Mouse (Mus musculus) frontal cortex, postnatal 25 days (tissue): ENCODE data around the gene Usp7.

Experiments
- DNase-seq, 2 experiments: peaks; one replicate each; pipeline ENCODE4 v3.0.0; 2022; ENCODE audit warnings: low spot score in 2 of 2

Gene Usp7

GRCm38 (mm10) chr16:8674165-8674564, 117.9 kb downstream of the Usp7 start:
- DNase-seq, result no peak

DNA sequence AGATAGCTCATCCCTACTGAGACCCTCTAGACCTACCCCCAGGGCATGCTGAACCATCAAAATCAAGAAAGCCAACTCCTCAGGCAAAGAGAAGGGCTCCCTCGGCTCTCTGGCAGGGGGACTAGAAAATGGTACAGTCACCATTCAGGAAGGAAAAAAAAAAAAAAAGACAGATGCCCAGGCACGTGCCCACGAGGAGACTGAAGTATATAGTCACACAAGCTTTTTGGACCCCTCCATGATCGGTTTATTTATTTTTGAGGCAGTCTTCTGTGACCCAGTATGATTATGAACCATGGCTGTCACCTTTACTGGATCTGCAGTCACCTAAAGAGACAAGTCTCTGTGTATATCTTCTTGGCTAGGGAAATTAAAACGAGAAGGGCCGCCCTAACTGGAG, 118.8 kb downstream of the Usp7 start:
- no peak for DNase-seq

- DNase-seq, result no peak
These were observed 119.3 kb downstream of the Usp7 start for GRCm38 (mm10) chr16:8672811-8673210.

DNA sequence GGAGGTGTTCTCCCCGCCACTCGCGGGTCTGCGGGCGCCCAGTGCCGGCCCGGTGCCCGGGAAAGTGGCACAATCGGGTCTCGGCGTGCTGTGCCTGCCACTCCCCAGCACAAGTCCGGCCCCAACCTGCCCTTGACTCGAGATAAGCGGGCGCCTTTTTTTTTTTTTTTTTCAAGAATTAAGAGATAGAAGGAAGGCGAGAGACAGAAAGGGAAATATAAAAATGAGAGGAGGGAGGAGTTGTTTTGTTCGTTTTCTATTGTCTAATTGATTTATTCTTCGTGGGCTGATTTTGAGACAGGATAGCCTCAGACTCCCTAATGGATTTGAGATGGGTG, 119.8 kb downstream of the Usp7 start:
- no peak for DNase-seq

DNA sequence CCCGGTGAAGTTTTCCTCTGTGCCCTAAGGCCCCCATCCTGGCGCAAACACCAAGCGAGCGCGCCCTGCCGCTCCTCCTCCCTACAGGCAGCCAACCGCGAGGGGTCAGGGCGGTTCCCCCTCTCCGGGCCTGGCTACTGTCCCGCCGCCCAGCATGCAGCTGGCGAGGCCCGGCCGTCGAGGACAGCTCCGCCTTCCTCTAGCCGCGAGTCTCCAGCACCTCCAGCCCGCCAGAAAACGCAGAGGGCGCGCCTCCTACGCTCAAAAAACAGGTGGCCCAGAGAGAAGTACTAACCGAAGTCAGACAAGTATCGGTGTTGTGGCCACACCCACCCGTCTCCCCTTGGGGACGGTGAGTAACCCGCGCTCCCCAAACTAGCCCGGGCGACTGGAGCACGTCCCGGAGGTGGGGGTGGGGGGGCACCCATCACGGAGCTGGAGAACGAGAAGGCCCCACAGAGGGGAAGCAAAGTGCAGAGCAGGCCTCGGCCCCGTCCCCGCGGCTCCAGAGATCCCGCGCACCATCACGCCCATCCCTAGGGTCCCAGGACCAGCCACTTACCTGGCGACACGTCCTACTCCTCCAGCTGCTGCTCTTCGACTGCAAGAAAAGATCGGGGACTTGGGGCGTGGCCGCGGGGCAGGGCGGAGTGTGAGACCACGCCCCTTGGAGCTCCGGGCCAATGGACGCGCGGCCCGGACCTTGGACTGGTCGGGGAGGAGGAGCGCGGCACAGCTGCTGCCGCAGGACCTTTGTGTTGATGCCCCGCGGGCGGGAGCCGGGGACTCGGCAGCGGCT, 120.4 kb downstream of the Usp7 start, which contains the start of gene Carhsp1:
Carhsp1 (minus strand) TSS at position 605 of the 799 bp plus-strand sequence.
- DNase-seq, result peak; percentile 45 to 69

GRCm38 (mm10) chr16:8670041-8671035, 121.8 kb downstream of the Usp7 start:
- no peak for DNase-seq

DNA sequence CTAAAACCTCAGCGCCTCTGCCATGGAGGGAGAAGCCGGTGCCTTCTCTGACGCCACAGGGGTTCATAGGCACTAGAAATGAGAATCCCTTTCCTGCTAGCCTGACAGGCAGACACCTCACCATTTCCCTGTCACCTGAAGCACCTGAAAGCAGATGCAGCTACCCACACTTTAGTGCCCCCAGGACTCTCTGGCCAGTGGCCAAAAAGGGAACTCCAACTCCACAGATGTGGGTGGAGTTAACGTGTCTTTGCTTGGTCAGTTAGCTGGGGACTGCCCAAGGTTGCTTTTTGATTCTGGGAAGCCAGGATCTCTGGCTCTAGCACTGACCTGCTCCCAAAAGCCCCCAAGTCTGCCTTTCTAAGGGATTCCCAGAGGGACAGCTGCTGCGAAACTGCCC, 122.7 kb downstream of the Usp7 start:
- DNase-seq, result no peak

DNA sequence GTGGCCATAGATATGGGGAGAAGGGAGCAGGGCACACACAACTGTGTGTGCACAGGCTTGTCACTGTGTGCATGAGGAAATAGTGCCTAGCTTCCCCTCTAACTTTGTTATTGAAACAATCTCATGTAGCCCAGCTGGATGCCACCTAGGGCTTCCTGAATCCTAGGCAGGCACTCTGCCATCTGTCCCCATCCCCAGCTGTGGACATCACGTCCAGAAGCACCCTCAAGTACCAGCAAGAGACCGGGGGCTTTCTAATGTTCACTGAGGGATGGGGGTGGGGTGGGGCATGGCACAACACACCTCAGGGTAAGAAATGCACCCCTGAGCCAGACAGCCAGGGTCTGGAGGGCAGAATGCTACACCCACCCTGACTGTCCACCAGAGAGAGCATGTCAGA, 123.7 kb downstream of the Usp7 start:
- DNase-seq, result no peak

DNA sequence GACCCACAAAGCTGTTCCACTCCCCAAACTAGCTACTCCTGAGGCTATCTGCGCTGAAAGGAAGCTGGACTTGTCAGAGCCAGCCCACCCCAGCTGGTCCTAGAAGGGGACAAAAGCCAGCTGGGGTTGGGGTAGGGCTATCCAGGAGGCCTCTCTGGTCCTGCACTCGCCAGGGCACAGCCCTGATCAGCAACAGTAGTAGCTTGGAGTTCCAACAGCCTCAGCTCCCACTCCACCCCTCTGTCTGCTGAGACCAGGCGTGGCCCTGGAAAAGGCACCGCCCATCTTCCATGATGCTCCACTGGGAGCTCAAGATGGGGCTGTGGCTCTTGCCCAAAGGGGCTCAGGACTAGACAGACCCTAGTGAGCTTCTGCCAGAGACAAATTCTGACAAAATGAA, 124.3 kb downstream of the Usp7 start:
- DNase-seq, result no peak

GRCm38 (mm10) chr16:8667261-8667660, 124.8 kb downstream of the Usp7 start:
- no peak for DNase-seq

- no peak for DNase-seq
These were observed 125.7 kb downstream of the Usp7 start for GRCm38 (mm10) chr16:8666452-8666851.

DNA sequence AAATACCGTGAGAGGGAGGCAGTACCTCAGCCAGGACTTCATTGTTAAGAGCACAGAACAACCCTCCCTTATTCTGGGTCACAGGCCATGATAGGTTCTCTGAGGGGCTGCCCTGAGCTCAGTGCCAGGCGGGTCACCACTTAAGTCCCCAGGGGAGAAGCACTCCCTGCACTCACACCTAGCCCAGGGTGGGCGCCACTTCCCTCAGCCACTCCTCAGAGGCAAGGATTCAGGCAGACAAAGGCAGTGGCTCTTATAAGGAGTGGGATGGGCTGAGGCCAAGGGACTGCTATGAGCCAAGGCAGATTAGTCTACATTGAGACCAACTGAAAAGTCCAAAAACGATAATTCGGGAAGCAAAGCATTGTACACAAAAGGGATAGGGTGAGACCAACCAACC, 126.7 kb downstream of the Usp7 start:
- DNase-seq, result no peak

DNA sequence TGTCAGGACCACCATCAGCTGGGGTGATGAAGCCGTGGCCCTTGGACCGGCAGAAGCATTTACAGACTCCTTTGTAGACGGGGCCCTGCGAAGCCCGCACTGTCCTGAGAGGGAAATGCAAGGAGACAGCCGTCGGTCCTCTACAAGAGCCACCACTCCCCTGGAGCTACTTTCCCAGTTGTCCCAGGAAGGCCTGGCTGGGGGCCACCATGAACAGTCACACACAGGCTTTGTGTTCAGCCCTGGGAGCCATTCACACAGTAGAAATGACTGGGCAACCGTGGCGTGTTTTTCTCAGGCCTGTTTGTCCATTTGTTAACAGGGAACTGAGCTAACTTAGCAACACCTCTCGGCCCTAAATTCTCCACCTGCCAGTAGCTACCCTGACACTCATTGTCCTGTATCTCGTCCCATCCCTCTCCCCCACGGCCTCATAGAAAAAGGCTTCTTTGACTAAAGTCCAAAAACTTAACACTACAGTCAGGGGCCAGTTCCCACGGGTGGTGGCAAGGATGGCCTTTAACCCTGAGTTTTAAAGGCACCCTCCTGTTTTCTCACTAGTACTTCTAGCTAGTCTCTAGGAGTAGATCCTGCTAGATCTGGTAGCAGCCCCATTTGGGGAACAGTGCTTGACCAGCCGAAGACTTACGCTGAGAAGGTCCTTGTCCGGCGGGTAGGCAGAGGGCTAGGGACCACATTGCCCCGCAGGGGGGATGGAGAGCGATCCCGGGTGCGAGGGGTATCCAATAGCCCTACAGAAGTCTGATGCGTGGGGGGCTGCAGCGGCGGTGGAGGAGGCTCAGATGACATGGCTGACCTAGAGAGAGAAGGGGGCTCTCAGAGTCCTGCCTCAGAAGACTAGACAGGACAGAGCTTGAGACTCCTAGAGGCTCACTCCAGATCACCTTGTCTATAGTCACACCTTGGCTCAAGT, 128.2 kb downstream of the Usp7 start:
- DNase-seq, result no peak

- DNase-seq, result no peak
These were observed 129.1 kb downstream of the Usp7 start for GRCm38 (mm10) chr16:8663022-8663421.

- DNase-seq, result no peak
These were observed 133.3 kb downstream of the Usp7 start for GRCm38 (mm10) chr16:8658764-8659163.

GRCm38 (mm10) chr16:8658349-8658748, 133.8 kb downstream of the Usp7 start:
- no peak for DNase-seq

DNA sequence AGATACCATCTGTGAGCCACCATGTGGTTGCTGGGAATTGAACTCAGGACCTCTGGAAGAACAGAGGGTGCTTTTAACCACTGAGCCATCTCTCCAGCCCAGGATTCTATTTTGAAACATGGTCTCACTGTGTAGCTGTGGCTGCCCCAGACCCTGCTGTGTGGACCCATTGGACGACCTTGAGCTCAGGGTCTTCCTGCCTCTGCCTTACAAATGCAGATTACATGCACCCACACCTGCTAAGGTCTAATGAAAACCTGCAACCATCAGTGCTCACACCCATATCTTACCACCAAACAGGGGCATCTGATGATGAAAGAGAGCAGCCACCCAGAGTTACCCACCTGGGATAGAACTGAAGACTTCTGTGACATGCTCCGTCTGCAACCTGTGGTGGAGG, 135.9 kb downstream of the Usp7 start:
- DNase-seq, result no peak

GRCm38 (mm10) chr16:8655599-8655998, 136.5 kb downstream of the Usp7 start:
- DNase-seq, result no peak

DNA sequence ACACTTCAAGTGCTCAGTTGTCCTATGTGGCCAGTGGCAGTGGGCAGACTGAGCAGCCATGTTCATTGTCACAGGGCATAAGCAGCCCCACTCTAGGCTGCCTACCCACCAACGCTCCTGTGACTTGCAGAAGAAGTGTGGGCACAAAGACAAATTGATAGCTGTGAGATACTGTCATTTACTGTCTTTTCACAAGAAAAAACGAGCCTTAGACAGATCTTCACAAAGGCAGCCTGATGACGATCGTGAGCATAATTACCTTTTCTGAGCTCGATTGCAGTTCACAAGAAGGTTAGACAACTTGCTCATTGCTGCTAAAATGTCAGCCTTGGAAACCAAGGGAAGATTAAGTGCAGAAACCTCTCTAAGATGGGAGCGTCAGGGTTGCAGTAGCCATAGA, 137.0 kb downstream of the Usp7 start:
- no peak for DNase-seq

GRCm38 (mm10) chr16:8650007-8650406, 142.1 kb downstream of the Usp7 start:
- DNase-seq, result no peak

DNA sequence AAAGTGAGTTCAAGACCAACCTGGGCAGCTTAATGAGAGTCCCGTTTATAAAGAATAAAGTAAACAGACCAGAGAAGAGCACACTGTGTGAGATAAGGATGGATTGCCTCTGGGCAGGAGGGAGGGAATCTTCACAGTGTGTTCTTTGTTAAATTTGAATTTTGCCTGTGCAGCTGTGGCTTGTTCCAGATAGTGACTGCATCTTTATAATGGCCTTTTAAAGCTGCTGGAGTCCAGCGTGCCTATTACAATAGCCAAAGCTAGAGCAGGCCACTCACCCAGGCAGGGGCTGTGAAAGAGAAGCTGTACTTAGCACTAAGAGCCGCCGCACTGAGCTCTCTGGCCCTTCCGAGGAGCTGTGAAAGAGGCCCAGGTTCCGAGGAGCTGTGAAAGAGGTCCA, 146.6 kb downstream of the Usp7 start:
- DNase-seq, result no peak

DNA sequence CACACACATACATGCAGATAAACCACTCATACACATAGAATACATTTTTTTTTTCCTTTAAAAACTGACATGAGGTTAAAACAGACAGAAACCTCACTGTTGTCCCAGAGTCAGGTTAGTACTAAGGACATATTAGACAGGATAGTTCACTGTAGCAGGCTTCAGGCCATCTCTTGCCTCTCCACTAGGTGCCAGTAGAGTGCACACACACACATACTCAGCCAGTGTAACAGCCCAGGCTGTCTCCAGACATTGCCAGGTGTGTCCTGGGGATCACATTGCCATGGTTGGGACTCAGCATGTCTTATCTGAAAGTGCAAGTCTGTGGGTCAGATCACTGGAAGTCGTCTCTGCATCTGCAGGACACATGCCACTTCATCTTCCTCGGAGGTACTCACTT, 148.3 kb downstream of the Usp7 start:
- DNase-seq, result no peak
